Mouse (Mus musculus) stomach, postnatal 0 days (tissue): ENCODE measurements around the gene Armc8.

Source experiments
- CTCF ChIP-seq: IDR thresholded peaks from 2 replicates; pipeline ENCODE4 v1.5.1; 2016; ENCODE audit warnings: antibody characterized with exemption, low read depth, mild to moderate bottlenecking, moderate library complexity
- EP300 ChIP-seq: optimal IDR thresholded peaks from 2 replicates; pipeline ENCODE3; 2016; ENCODE audit warnings: antibody characterized with exemption

GRCm38 (mm10) chr9:99569071-99569397, 335 bp upstream of the Armc8 start:
- no peak for TF ChIP-seq CTCF
- TF ChIP-seq EP300: no peak
